Mouse (Mus musculus) liver, embryonic 14.5 days (tissue): ENCODE measurements around the gene E130308A19Rik.

Experiments used
- CTCF ChIP-seq: IDR thresholded peaks from 2 replicates; pipeline ENCODE4 v1.5.1; 2016; ENCODE audit warnings: antibody characterized with exemption, low read depth, control low read depth
- EP300 ChIP-seq: IDR thresholded peaks from 2 replicates; pipeline ENCODE4 v1.6.1; 2016; ENCODE audit warnings: antibody characterized with exemption, low read depth

- TF ChIP-seq CTCF: no peak
- no peak for TF ChIP-seq EP300
These were observed 178.7 kb downstream of the E130308A19Rik start for GRCm38 (mm10) chr4:59804754-59805153.
